Mouse (Mus musculus) adrenal gland, adult (tissue): ENCODE results near the gene Bmx.

Source experiments
- DNase-seq, 2 experiments: peaks; one replicate each; pipeline ENCODE4 v3.0.0; 2022 to 2023; ENCODE audit warnings: low spot score in 1 of 2; ENCODE audit not compliant: inconsistent age in 2 of 2

Gene Bmx

DNA sequence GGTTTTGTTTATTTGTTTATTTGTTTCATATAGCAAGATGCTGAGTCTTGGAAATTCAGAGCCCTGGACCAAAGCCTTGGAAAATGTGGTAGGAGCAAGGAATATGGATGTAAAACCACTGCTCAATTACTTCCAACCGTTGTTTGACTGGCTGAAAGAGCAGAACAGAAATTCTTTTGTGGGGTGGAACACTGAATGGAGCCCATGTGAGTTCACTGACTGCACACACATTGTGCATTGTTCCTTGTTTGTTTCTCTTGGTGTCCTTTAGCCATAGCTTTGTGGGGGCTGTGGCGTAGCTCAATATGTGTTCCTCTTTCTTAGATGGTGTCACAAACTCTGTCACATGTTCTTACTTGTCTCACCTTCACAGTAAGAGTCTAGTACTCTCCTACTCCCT lies 82.2 kb downstream of the Bmx start:
- DNase-seq: no peak

DNA sequence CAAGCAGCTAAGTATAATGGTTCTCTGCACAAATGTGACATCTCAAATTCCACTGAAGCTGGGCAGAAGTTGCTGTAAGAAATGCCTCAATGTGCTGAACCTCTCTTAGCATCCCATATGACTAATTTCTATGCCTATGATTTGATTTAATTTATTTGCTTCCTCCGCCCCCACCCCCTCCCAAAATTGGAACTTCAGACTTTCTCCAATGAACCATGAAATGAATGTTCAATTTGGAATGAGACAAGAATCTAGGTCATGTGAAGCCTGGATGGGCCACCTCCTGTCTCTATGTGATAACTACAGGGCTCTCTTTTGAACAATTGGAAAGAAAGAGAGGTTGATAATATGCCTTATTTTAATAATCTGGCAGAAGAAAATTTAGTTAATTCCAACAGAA lies 82.7 kb downstream of the Bmx start:
- DNase-seq: no peak

DNA sequence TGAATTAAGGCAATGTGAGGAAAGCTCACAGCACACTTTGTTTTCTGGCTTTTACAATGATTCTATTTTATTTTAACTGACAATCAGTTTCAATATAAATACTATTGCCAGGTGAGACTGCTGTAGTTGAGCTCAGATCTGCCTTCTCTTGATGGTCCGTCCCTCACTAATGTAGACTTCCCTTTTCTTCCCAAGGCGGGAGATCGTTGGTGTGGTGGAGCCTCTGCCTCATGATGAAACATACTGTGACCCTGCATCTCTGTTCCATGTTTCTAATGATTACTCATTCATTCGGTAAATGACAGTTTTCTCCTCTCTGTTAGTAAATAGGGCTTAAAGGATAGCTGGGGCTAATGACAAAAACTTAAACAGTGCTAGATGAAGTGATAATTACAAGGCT lies 84.1 kb downstream of the Bmx start:
- DNase-seq: no peak

DNA sequence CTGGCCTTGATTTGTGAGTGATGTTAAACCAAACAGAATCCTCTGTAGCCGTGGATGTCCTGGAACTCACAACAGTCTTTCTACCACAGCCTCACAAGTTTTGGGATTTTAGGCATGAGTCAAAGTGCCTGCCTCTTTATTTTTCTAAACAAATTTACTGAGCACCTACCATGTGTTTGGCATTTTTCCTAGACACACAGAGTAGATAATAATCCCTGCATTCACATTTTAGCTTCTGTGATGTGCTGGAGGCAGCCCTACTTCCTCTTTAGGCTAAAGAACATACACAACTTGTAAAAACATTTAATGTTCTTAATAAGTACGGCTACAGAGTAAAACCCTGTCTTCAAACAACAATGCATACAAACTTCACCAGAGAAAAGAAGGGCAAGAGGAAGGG lies 87.0 kb downstream of the Bmx start:
- DNase-seq: no peak

DNA sequence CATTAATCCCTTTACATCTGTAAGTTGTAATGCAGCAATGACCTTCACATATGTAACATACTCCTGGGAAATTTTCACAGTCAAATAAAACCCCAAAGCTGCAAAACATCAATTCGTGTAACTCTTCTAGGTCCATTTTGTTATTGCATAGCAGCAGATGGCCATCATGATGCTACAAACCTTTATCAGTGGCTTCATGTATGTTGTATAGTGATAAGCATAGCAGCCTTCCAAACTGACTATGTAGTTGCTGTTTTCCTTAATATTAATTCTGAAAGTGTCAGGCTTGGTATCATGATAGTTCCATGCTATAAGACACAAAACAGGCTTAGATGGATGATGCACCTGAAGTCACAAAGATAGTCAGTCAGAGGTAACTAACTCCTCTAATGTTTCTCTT lies 93.3 kb downstream of the Bmx start:
- no peak for DNase-seq

DNA sequence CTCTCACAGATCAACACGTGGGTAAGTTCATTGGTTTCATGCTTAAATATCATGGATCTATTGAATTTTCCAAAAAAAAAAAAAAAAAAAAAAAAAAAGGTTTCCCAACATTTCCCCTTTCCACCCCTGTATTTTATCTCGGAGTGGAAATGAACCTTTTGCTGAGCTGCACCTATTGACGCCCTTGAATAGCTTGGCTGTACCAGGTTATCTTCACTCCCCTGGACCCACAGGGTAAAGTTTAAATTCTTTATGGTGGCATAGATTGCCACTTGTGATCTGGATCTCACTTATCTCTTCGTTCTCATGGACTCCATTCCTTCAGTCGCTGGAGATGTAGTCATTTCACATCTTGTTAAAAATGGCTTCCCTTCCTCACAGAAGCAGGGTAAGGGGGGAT lies 103.4 kb downstream of the Bmx start:
- DNase-seq: no peak

DNA sequence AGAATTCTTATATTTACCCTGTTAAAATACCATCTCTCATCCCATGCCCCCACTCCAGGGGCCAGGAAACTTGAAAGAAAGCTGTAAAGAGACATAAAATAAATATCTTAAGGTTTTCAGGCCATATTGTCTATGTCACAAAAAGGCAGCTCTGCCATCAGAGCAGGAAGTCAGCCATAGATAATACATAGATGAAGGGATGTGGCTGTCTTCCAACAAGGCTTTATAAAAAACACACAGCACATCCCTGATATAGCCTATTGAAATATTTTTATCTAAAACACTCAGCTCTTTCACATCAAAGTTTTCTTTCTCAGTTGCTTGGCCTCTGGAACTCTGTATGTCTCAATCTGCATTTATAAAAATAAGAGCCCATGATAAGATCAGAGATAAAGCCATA lies 104.4 kb downstream of the Bmx start:
- no peak for DNase-seq

DNA sequence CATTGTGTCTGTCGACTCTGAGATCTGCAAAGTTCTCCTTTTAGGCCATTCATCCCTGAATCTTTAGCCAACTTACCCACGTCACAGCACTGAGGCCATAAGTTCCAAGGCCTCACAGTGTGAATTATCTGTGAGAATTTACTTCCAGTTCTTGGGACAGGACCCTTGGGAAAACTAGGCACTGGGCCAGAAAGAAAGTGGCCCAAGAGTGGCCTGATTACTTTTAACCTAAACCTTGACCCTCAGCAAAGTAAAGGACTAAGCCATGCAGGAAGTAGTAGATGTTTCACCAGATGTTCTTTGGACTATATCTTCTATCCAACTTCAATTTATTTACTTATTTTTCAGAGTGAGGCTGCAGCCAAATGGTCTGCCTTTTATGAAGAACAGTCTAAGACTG lies 105.3 kb downstream of the Bmx start:
- DNase-seq: peak in 1 of 2 experiments; percentile 26

DNA sequence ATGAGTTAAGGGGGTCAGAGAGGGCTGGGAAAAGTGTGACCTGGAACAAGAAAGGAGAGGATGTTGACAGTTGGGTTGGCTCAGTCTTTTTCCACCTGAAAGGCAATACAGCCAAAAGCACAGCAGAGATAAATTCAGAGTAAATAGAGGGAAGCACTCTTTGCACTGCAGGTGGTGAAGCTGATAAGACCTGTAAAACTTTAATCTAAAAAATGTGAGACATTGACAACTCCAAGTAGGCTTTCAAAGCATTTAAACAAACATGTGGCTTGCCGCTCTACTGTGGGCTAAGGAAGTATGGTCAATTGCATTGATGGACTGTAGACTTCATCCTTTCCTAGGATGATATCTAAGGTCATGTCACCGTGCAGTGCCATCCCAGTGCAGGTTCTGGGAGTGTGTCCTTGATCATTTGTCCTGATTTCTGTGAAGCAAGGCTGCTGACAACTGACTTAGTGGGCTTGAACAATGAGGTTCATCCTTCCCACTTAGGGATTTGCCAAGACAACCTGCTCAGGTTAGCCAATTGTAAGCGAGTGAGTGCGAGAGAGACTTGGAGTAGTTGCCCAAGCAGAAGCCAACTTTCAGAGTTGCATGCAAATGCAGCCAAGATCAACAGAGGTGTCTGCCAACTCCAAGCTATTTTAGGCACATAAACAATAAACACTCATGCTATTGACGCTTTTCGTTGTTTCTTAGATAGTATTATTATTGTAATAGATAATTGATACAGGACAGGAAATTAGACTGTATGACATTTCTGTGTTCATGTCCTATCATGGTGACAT lies 112.3 kb downstream of the Bmx start:
- DNase-seq: no peak
